Mouse (Mus musculus) neural tube, embryonic 14.5 days (tissue): ENCODE measurements around the gene Mtmr6. TPM values are rescaled to one million over a fixed set of nuclear protein-coding genes. Genes with fewer than 3 reads are reported as not detected.

Experiments
- ATAC-seq: fragments of 200-750 bp; cut with Nextera tagmentation; 2 replicates; pipeline ENCODE4 v1.8.0; 2017; ENCODE audit warnings: low read depth, mild to moderate bottlenecking, moderate TSS enrichment, moderate library complexity
- H3K27ac ChIP-seq: fragments of 300-500 bp; sonication (generic); 2 replicates; pipeline ENCODE4 v1.5.1; 2014; ENCODE audit warnings: low read depth, mild to moderate bottlenecking, control low read depth, low read length, moderate library complexity, mixed read lengths
- H3K27me3 ChIP-seq: fragments of 300-500 bp; sonication (generic); 2 replicates; pipeline ENCODE4 v1.6.1; 2014; ENCODE audit warnings: low read length; ENCODE audit not compliant: control insufficient read depth, insufficient read depth
- H3K36me3 ChIP-seq: fragments of 300-500 bp; sonication (generic); 2 replicates; pipeline ENCODE4 v1.6.1; 2014; ENCODE audit warnings: low read length, mixed read lengths; ENCODE audit not compliant: control insufficient read depth, insufficient read depth
- H3K4me1 ChIP-seq: fragments of 300-500 bp; sonication (generic); 2 replicates; pipeline ENCODE4 v1.6.1; 2014; ENCODE audit warnings: low read length; ENCODE audit not compliant: control insufficient read depth, insufficient read depth
- H3K4me2 ChIP-seq: fragments of 300-500 bp; sonication (generic); 2 replicates; pipeline ENCODE4 v1.6.1; 2014; ENCODE audit warnings: mild to moderate bottlenecking, low read depth, low read length, control low read depth
- H3K4me3 ChIP-seq: fragments of 300-500 bp; sonication (generic); 2 replicates; pipeline ENCODE4 v1.5.1; 2014; ENCODE audit warnings: low read depth, low read length, control low read depth, mixed read lengths
- H3K9ac ChIP-seq: fragments of 300-500 bp; sonication (generic); replicated peaks from 2 replicates; pipeline ENCODE4 v1.6.1; 2014; ENCODE audit warnings: low read depth, mild to moderate bottlenecking, control low read depth, low read length, mixed read lengths
- H3K9me3 ChIP-seq: fragments of 300-500 bp; sonication (generic); 2 replicates; pipeline ENCODE4 v1.6.1; 2016; ENCODE audit warnings: low read length; ENCODE audit not compliant: control insufficient read depth
- WGBS: fragments of 180-500 bp; shearing (Covaris S2); extraction: QIAGEN DNeasy Blood & Tissue Kit; methylation state at CpG from one replicate; pipeline ENCODE4 v1.1.7; 2014; 5-methylcytosine and 5-hydroxymethylcytosine counted together
- polyA plus RNA-seq: library from polyadenylated mRNA; unstranded; fragments of >200 nt; fragmentation: Nextera tagmentation; extraction: Ambion mirVana; gene quantifications from 2 replicates; pipeline ENCODE4 v1.2.1, GENCODE M21; 2014

The Mtmr6 gene
- polyA plus RNA-seq = 57.9 and 79.3 TPM in 2 replicates

- peak within 1 kb of the TSS; percentile 76 for H3K4me2 ChIP-seq
- WGBS = under 1% methylated on average over 50 of the region's 51 CpGs
- peak within 1 kb of the TSS; percentile 71 for H3K4me3 ChIP-seq
- no peaks in the 10 kb centered on the region for H3K9me3 ChIP-seq
- peak within 1 kb of the TSS; percentile 78; the same call in 1 of the 2 replicates for H3K27ac ChIP-seq
- ATAC-seq = peak; percentile 99
- peaks cover 8% of the 10 kb centered on the region for H3K4me1 ChIP-seq
- no peaks in the 10 kb centered on the region for H3K27me3 ChIP-seq
- H3K36me3 ChIP-seq = no peaks in the 10 kb centered on the region
- peak within 1 kb of the TSS; percentile 80 for H3K9ac ChIP-seq
Observed at GRCm38 (mm10) chr14:60264990-60265876, at the start of gene Mtmr6. Mtmr6 (plus strand) TSS chr14:60265228.

GRCm38 (mm10) chr14:60216125-60216524 is 48.9 kb upstream of the Mtmr6 start:
- Histone ChIP-seq H3K4me2 (no peak overlapping the region), H3K9me3 (no peaks in the 10 kb centered on the region), H3K4me1 (no peaks in the 10 kb centered on the region), H3K27me3 (no peaks in the 10 kb centered on the region), H3K4me3 (no peak overlapping the region), H3K27ac (no peak overlapping the region), H3K9ac (no peak overlapping the region), H3K36me3 (peaks cover 7% of the 10 kb centered on the region)
- 98% methylated on average over 1 of the region's 1 CpGs for WGBS
- no peak for ATAC-seq

GRCm38 (mm10) chr14:60217616-60218015 is 47.4 kb upstream of the Mtmr6 start:
- peaks cover 9% of the 10 kb centered on the region for H3K36me3 ChIP-seq
- H3K4me2 ChIP-seq = no peak overlapping the region
- no peak overlapping the region for H3K27ac ChIP-seq
- no peak overlapping the region for H3K9ac ChIP-seq
- 99% methylated on average over 4 of the region's 4 CpGs for WGBS
- no peak overlapping the region for H3K4me3 ChIP-seq
- H3K4me1 ChIP-seq = no peaks in the 10 kb centered on the region
- H3K27me3 ChIP-seq = no peaks in the 10 kb centered on the region
- ATAC-seq = no peak
- no peaks in the 10 kb centered on the region for H3K9me3 ChIP-seq

- Histone ChIP-seq H3K27ac (no peak overlapping the region), H3K9ac (no peak overlapping the region), H3K4me3 (no peak overlapping the region), H3K36me3 (peaks cover 9% of the 10 kb centered on the region), H3K27me3 (no peaks in the 10 kb centered on the region), H3K4me2 (no peak overlapping the region), H3K4me1 (no peaks in the 10 kb centered on the region), H3K9me3 (no peaks in the 10 kb centered on the region)
- no peak for ATAC-seq
- 90% methylated on average over 10 of the region's 10 CpGs for WGBS
Observed at GRCm38 (mm10) chr14:60219886-60220285, 45.1 kb upstream of the Mtmr6 start.

GRCm38 (mm10) chr14:60238551-60238950 is 26.5 kb upstream of the Mtmr6 start:
- H3K27ac ChIP-seq = no peak overlapping the region
- H3K9me3 ChIP-seq = no peaks in the 10 kb centered on the region
- H3K4me2 ChIP-seq = no peak overlapping the region
- H3K27me3 ChIP-seq = no peaks in the 10 kb centered on the region
- H3K9ac ChIP-seq = no peak overlapping the region
- no peaks in the 10 kb centered on the region for H3K4me1 ChIP-seq
- WGBS = 84% methylated on average over 3 of the region's 3 CpGs
- H3K4me3 ChIP-seq = no peak overlapping the region
- peaks cover 25% of the 10 kb centered on the region for H3K36me3 ChIP-seq
- ATAC-seq = no peak

GRCm38 (mm10) chr14:60250366-60250765 is 14.7 kb upstream of the Mtmr6 start:
- Histone ChIP-seq H3K27me3 (no peaks in the 10 kb centered on the region), H3K4me2 (peak overlapping the region; percentile 53), H3K27ac (peak overlapping the region; percentile 93), H3K36me3 (no peaks in the 10 kb centered on the region), H3K9me3 (no peaks in the 10 kb centered on the region), H3K4me3 (peak overlapping the region; percentile 96), H3K9ac (peak overlapping the region; percentile 90), H3K4me1 (peaks cover 18% of the 10 kb centered on the region; the same call in 1 of the 2 replicates)
- WGBS = 16% methylated on average over 8 of the region's 8 CpGs
- no peak for ATAC-seq

GRCm38 (mm10) chr14:60250879-60251278 is 14.1 kb upstream of the Mtmr6 start:
- no peaks in the 10 kb centered on the region for H3K9me3 ChIP-seq
- H3K4me3 ChIP-seq = peak overlapping the region; percentile 96
- H3K36me3 ChIP-seq = no peaks in the 10 kb centered on the region
- H3K4me1 ChIP-seq = peaks cover 18% of the 10 kb centered on the region; the same call in 1 of the 2 replicates
- H3K27me3 ChIP-seq = no peaks in the 10 kb centered on the region
- under 1% methylated on average over 39 of the region's 39 CpGs for WGBS
- H3K4me2 ChIP-seq = peak overlapping the region; percentile 53
- ATAC-seq = peak; percentile 75
- peak overlapping the region; percentile 93 for H3K27ac ChIP-seq
- H3K9ac ChIP-seq = peak overlapping the region; percentile 90

GRCm38 (mm10) chr14:60251281-60252003 is 13.6 kb upstream of the Mtmr6 start, which contains the start of the genes Nupl1 and Gm49336:
Nupl1 (minus strand) TSS chr14:60251431.
Gm49336 (minus strand) TSS chr14:60251507.
- Histone ChIP-seq H3K9ac (peak within 1 kb of the TSS; percentile 90), H3K27me3 (no peaks in the 10 kb centered on the region), H3K4me1 (peaks cover 18% of the 10 kb centered on the region; the same call in 1 of the 2 replicates), H3K27ac (peak within 1 kb of the TSS; percentile 93), H3K4me3 (peak within 1 kb of the TSS; percentile 96), H3K4me2 (peak within 1 kb of the TSS; percentile 78), H3K36me3 (no peaks in the 10 kb centered on the region), H3K9me3 (no peaks in the 10 kb centered on the region)
- peak; percentile 99 for ATAC-seq
- WGBS = under 1% methylated on average over 62 of the region's 62 CpGs
